Mouse (Mus musculus) frontal cortex, postnatal 25 days (tissue): ENCODE results near the gene Tsku.

Experiments used
- DNase-seq, 2 experiments: peaks; one replicate each; pipeline ENCODE4 v3.0.0; 2022; ENCODE audit warnings: low spot score in 2 of 2

Tsku gene

GRCm38 (mm10) chr7:98361063-98361652, at the start of gene Tsku:
Tsku (minus strand) TSS chr7:98361328.
- DNase-seq: peak; percentile 62 to 73

GRCm38 (mm10) chr7:98407615-98408014, 46.5 kb upstream of the Tsku start:
- no peak for DNase-seq

- DNase-seq: no peak
Measured at GRCm38 (mm10) chr7:98403996-98404395, 42.9 kb upstream of the Tsku start.

GRCm38 (mm10) chr7:98402582-98403574, 41.8 kb upstream of the Tsku start:
- DNase-seq: no peak

- no peak for DNase-seq
Measured at GRCm38 (mm10) chr7:98392466-98393201, 31.5 kb upstream of the Tsku start.

GRCm38 (mm10) chr7:98391351-98391936, 30.3 kb upstream of the Tsku start:
- DNase-seq: no peak

GRCm38 (mm10) chr7:98390486-98390885, 29.4 kb upstream of the Tsku start:
- DNase-seq: no peak

GRCm38 (mm10) chr7:98389656-98390055, 28.5 kb upstream of the Tsku start:
- DNase-seq: no peak

- no peak for DNase-seq
Measured at GRCm38 (mm10) chr7:98388881-98389501, 27.9 kb upstream of the Tsku start.

GRCm38 (mm10) chr7:98387201-98387600, 26.1 kb upstream of the Tsku start:
- DNase-seq: no peak

GRCm38 (mm10) chr7:98385168-98385567, 24.0 kb upstream of the Tsku start:
- no peak for DNase-seq

- no peak for DNase-seq
Measured at GRCm38 (mm10) chr7:98383337-98383736, 22.2 kb upstream of the Tsku start.

GRCm38 (mm10) chr7:98382784-98383183, 21.7 kb upstream of the Tsku start:
- no peak for DNase-seq

- no peak for DNase-seq
Measured at GRCm38 (mm10) chr7:98380224-98380925, 19.2 kb upstream of the Tsku start.

GRCm38 (mm10) chr7:98379232-98379631, 18.1 kb upstream of the Tsku start:
- DNase-seq: no peak

GRCm38 (mm10) chr7:98377257-98377656, 16.1 kb upstream of the Tsku start:
- DNase-seq: no peak

- peak; percentile 24 to 45 for DNase-seq
Measured at GRCm38 (mm10) chr7:98371161-98371560, 10.0 kb upstream of the Tsku start.

- no peak for DNase-seq
Measured at GRCm38 (mm10) chr7:98369762-98370369, 8.7 kb upstream of the Tsku start.

- DNase-seq: no peak
Measured at GRCm38 (mm10) chr7:98361662-98362061, 534 bp upstream of the Tsku start.

GRCm38 (mm10) chr7:98360621-98360990, 522 bp downstream of the Tsku start:
- no peak for DNase-seq
